Comparison of ENCODE assay signal across 10 mouse cellular contexts in genomic region chr3:146177295-146177694, GRCm38 (mm10). TPM values are rescaled to one million over a fixed set of nuclear protein-coding genes. Genes with fewer than 3 reads are reported as not detected.
DNase-seq lines count a peak whose midpoint lies in the region; ATAC-seq and TF ChIP-seq lines count a peak whose summit lies in the region.
"Had no signal": no experiment of that assay in that cellular context is flagged by ENCODE, and none has a peak within 500 bp of the region (broad histone marks: within the 10 kb centered on the region; RNA-seq: fewer than 3 reads in every experiment).

No protein-coding gene starts in this region.

- 64% methylated on average over 7 of the region's 7 CpGs for WGBS in heart, embryonic 10.5 days
- WGBS in kidney, postnatal 0 days, result 68% methylated on average over 7 of the region's 7 CpGs

- peak overlapping the region; percentile 46; the same call in 1 of the 2 replicates for H3K4me2 ChIP-seq in kidney, postnatal 0 days (ENCODE audit: low read length)

- no peak overlapping the region for H3K27ac ChIP-seq in heart, embryonic 10.5 days
- H3K27ac ChIP-seq in kidney, postnatal 0 days, result no peak overlapping the region
- H3K27ac ChIP-seq in embryonic fibroblast, embryonic 13.5 days (ENCODE audit: insufficient read depth, low read length), result peak overlapping the region; percentile 60; the same call in 1 of the 2 replicates

- no peak for TF ChIP-seq CTCF in kidney, postnatal 0 days (IDR thresholded peaks at IDR 0.05; ENCODE audit: low read depth)
- no peak for TF ChIP-seq CTCF in embryonic fibroblast, embryonic 13.5 days (IDR thresholded peaks at IDR 0.05; ENCODE audit: borderline replicate concordance, insufficient read depth, low read length)

- TF ChIP-seq POLR2A in embryonic fibroblast, embryonic 13.5 days (IDR thresholded peaks at IDR 0.05; ENCODE audit: low read depth, low read length), result no peak

- no peaks in the 10 kb centered on the region for H3K36me3 ChIP-seq in heart, embryonic 10.5 days
- H3K36me3 ChIP-seq in kidney, postnatal 0 days (ENCODE audit: insufficient read depth, low read length), result no peaks in the 10 kb centered on the region

- H3K9me3 ChIP-seq in heart, embryonic 10.5 days, result no peaks in the 10 kb centered on the region
- H3K9me3 ChIP-seq in kidney, postnatal 0 days (replicated peaks; ENCODE audit: low read length), result no peaks in the 10 kb centered on the region

- no peak overlapping the region for H3K9ac ChIP-seq in kidney, postnatal 0 days (ENCODE audit: low read depth, low read length)

- peaks cover 23% of the 10 kb centered on the region for H3K4me1 ChIP-seq in heart, embryonic 10.5 days
- H3K4me1 ChIP-seq in kidney, postnatal 0 days (replicated peaks; ENCODE audit: insufficient read depth, low read length), result no peaks in the 10 kb centered on the region
- H3K4me1 ChIP-seq in embryonic fibroblast, embryonic 13.5 days (ENCODE audit: control insufficient read depth, insufficient read depth, low read length), result no peaks in the 10 kb centered on the region

- H3K4me3 ChIP-seq in heart, embryonic 10.5 days, result 0 out of 2 replicates have a peak overlapping the region, but pooled peaks have one; percentile 48
- no peak overlapping the region for H3K4me3 ChIP-seq in kidney, postnatal 0 days (replicated peaks; ENCODE audit: low read depth, low read length)
- no peak overlapping the region for H3K4me3 ChIP-seq in embryonic fibroblast, embryonic 13.5 days (ENCODE audit: insufficient read depth, low read length)

- ATAC-seq in kidney, postnatal 0 days (replicated peaks; ENCODE audit: low FRiP score, low read depth), result no peak

- no peaks in the 10 kb centered on the region; the same call in none of the 2 replicates for H3K27me3 ChIP-seq in heart, embryonic 10.5 days (ENCODE audit: insufficient read depth, poor library complexity, severe bottlenecking)
- no peaks in the 10 kb centered on the region for H3K27me3 ChIP-seq in kidney, postnatal 0 days (ENCODE audit: insufficient read depth, low read length)

- no peak for DNase-seq in heart, embryonic 10.5 days (ENCODE audit: low spot score)
- no peak for DNase-seq in heart, adult 8-10 months (ENCODE audit: low spot score)
- no peak for DNase-seq in kidney, postnatal 0 days (ENCODE audit: low spot score)
- DNase-seq in kidney, adult 9 months, result no peak
- DNase-seq in 3T3-L1 (ENCODE audit: low read depth, low spot score), result peak; percentile 85
- no peak for DNase-seq in spleen, adult 12 weeks (ENCODE audit: low spot score)
- DNase-seq in right cerebral cortex, postnatal 25 days, result no peak

RNA-seq across cellular contexts. Expression of gene Mcoln2, which starts 27.7 kb away (rescaled TPM):
- 0.18 and 0.44 TPM in 2 replicates for polyA plus RNA-seq in heart, embryonic 10.5 days (2016; fragmentation: Nextera tagmentation; extraction: Ambion mirVana)
- total RNA-seq in heart, adult 8-10 months (2022), result under 1 TPM in 3 of 4 experiments, not detected in 1; 0.12 to 0.30 (median 0.17) TPM
- 1.4 and 1.5 TPM in 2 replicates for polyA plus RNA-seq in kidney, postnatal 0 days (2015; fragmentation: Nextera tagmentation; extraction: Ambion mirVana)
- 0.70 TPM in 1 of 2 replicates, not detected in the other for polyA plus RNA-seq in embryonic fibroblast, embryonic 13.5 days (2011; ENCODE audit: insufficient read length, low read depth, missing spikeins)
- total RNA-seq: left cerebral cortex, postnatal 4 days had no signal

RNA-seq across cellular contexts. Expression of gene Lpar3, which starts 43.5 kb away (rescaled TPM):
- polyA plus RNA-seq in heart, embryonic 10.5 days (2016; fragmentation: Nextera tagmentation; extraction: Ambion mirVana), result 27.0 and 50.0 TPM in 2 replicates
- total RNA-seq in heart, adult 8-10 months (2022), result under 1 TPM in 1 of 4 experiments, not detected in 3; 0.24 TPM
- 2.6 and 3.7 TPM in 2 replicates for polyA plus RNA-seq in kidney, postnatal 0 days (2015; fragmentation: Nextera tagmentation; extraction: Ambion mirVana)
- polyA plus RNA-seq in embryonic fibroblast, embryonic 13.5 days (2011; ENCODE audit: insufficient read length, low read depth, missing spikeins), result not detected in 2 replicates
- polyA plus RNA-seq: CD4-positive, CD25-positive, alpha-beta regulatory T cell, adult 4 months had no signal
